ENCODE assay signal across 8 mouse cellular contexts in the genomic region with DNA sequence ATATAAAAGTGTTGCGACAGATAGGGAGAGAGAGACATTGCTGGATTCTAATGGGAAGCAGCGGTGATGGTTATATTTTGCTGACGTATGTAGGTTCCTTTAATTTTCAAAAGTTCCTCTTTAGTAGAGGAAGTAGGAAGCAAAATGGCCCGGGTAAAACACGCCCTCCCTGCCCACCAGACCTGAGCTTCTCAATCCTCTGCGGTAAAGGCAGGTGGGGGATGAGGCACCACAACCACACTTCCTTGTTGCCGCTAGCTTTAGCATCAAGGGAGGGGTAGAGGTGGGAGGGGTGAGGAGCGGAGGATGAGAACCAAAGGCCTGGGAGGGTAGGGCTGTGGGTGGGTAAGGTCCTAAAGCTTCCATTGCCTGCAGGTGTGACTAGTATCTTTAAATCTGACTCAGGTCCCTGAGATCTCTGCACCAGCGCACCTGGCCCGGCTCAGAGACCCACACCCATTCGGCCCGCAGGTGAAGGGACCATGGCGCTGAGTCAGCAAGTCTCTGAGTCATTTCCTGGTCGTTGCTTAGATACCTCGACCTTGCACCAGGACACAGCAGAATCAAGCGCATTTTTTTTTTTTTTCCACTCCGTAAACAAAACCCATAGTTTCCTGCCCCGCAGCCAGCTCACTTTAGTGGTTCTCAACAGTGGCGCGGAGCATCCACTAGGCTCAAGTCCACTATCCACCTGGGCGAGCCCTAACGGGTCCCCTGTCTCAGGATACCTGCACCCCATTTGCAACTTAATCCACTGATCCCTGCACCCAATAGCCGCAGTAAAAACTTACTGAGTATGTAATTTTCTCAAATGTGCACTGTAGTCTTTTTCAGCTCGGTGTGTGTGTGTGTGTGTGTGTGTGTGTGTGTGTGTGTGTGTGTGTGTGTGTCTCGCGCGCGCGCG. TPM values are rescaled to one million over a fixed set of nuclear protein-coding genes. Genes with fewer than 3 reads are reported as not detected.
DNase-seq lines count a peak whose midpoint lies in the region; ATAC-seq and TF ChIP-seq lines count a peak whose summit lies in the region.

No protein-coding gene starts in this region.

- H3K36me3 ChIP-seq in ES-Bruce4 (ENCODE audit: control insufficient read depth, insufficient read depth, low read length, poor library complexity, severe bottlenecking): no peaks in the 10 kb centered on the region
- H3K36me3 ChIP-seq in heart, adult 2 months (ENCODE audit: control insufficient read depth, insufficient read depth, low read length): no peaks in the 10 kb centered on the region
- no peaks in the 10 kb centered on the region for H3K36me3 ChIP-seq in kidney, embryonic 15.5 days

- no peak for TF ChIP-seq POLR2A in ES-Bruce4 (IDR thresholded peaks at IDR 0.05; ENCODE audit: insufficient read depth, low read length)
- no peak for TF ChIP-seq POLR2A in heart, adult 2 months (IDR thresholded peaks at IDR 0.05; ENCODE audit: insufficient read depth, low read depth, low read length)

- peak; percentile 88 for ATAC-seq in kidney, embryonic 15.5 days (replicated peaks; ENCODE audit: low FRiP score)

- DNase-seq in 416B (ENCODE audit: low read depth) (peak; percentile 89), adipocyte (ENCODE audit: low spot score) (no peak)
- DNase-seq in heart, adult 2 months: peak; percentile 36 to 77
- peak; percentile 73 for DNase-seq in lung, postnatal 10 days
- peak; percentile 55 for DNase-seq in testis, postnatal 10 days (ENCODE audit: low spot score)
- no peak for DNase-seq in cerebellum, adult 9-11 months

- 40% methylated on average over 30 of the region's 30 CpGs for WGBS in heart, adult 2 months
- 33% methylated on average over 30 of the region's 30 CpGs for WGBS in kidney, embryonic 15.5 days

- H3K4me1 ChIP-seq in ES-Bruce4 (ENCODE audit: control insufficient read depth, insufficient read depth, low read length): no peaks in the 10 kb centered on the region
- no peaks in the 10 kb centered on the region for H3K4me1 ChIP-seq in heart, adult 2 months (ENCODE audit: control insufficient read depth, insufficient read depth, low read length)
- H3K4me1 ChIP-seq in kidney, embryonic 15.5 days: no peaks in the 10 kb centered on the region

- H3K9ac ChIP-seq in ES-Bruce4 (ENCODE audit: low read depth, poor library complexity, severe bottlenecking): no peak overlapping the region
- no peak overlapping the region for H3K9ac ChIP-seq in heart, adult 2 months (ENCODE audit: low read depth, low read length)
- H3K9ac ChIP-seq in kidney, embryonic 15.5 days: no peak overlapping the region

- no peaks in the 10 kb centered on the region for H3K9me3 ChIP-seq in ES-Bruce4 (replicated peaks; ENCODE audit: control insufficient read depth, insufficient read depth, low read length, poor library complexity, severe bottlenecking)
- H3K9me3 ChIP-seq in kidney, embryonic 15.5 days (replicated peaks): no peaks in the 10 kb centered on the region

- H3K79me2 ChIP-seq in heart, adult 2 months (replicated peaks; ENCODE audit: control insufficient read depth, insufficient read depth, low read length): no peaks in the 10 kb centered on the region

- peak overlapping the region; percentile 19 for H3K4me3 ChIP-seq in ES-Bruce4 (ENCODE audit: low read depth, low read length)
- no peak overlapping the region for H3K4me3 ChIP-seq in heart, adult 2 months
- peak overlapping the region; percentile 21 for H3K4me3 ChIP-seq in kidney, embryonic 15.5 days (replicated peaks)

- intact Hi-C loops in heart, adult 2 months (cut with DNase I): no loop called here

- H3K27ac ChIP-seq in ES-Bruce4 (ENCODE audit: insufficient read depth, low read length): no peak overlapping the region
- no peak overlapping the region for H3K27ac ChIP-seq in heart, adult 2 months
- peak overlapping the region; percentile 67 for H3K27ac ChIP-seq in kidney, embryonic 15.5 days

- no peaks in the 10 kb centered on the region for H3K27me3 ChIP-seq in ES-Bruce4 (ENCODE audit: control insufficient read depth, insufficient read depth, low read length, poor library complexity, severe bottlenecking)
- no peaks in the 10 kb centered on the region for H3K27me3 ChIP-seq in heart, adult 2 months (ENCODE audit: control insufficient read depth, insufficient read depth, low read length)
- no peaks in the 10 kb centered on the region for H3K27me3 ChIP-seq in kidney, embryonic 15.5 days

- TF ChIP-seq CTCF in ES-Bruce4 (IDR thresholded peaks at IDR 0.05; ENCODE audit: low read depth, low read length): no peak
- TF ChIP-seq CTCF in heart, adult 2 months (IDR thresholded peaks at IDR 0.05): no peak

- H3K4me2 ChIP-seq in kidney, embryonic 15.5 days: peak overlapping the region; percentile 47

- TF ChIP-seq EP300 in ES-Bruce4 (IDR thresholded peaks at IDR 0.05; ENCODE audit: insufficient read depth, low read depth, low read length): no peak; the same call in 1 of the 2 replicates
- no peak for TF ChIP-seq EP300 in heart, adult 2 months (IDR thresholded peaks at IDR 0.05; ENCODE audit: insufficient read depth, low read depth, low read length)

RNA-seq across cellular contexts. Expression of gene S100a11, which starts 14.1 kb away (rescaled TPM):
- 661 and 677 TPM in 2 replicates for polyA plus RNA-seq in ES-Bruce4 (2011; ENCODE audit: insufficient read depth, insufficient read length, low read depth, missing spikeins)
- total RNA-seq in heart, adult 2 months (2021): 10 to 100 TPM; 72.5 to 73.7 TPM
- polyA plus RNA-seq in heart, adult 2 months (2012; rRNA removed): 89.9 and 99.1 TPM in 2 replicates
- 1,358 and 1,377 TPM in 2 replicates for polyA plus RNA-seq in kidney, embryonic 15.5 days (2015; fragmentation: Nextera tagmentation; extraction: Ambion mirVana)

RNA-seq across cellular contexts. Expression of gene Tchhl1, which starts 37.7 kb away (rescaled TPM):
- not detected in 2 replicates for polyA plus RNA-seq in ES-Bruce4 (2011; ENCODE audit: insufficient read depth, insufficient read length, low read depth, missing spikeins)
- not detected for total RNA-seq in heart, adult 2 months (2021)
- polyA plus RNA-seq in heart, adult 2 months (2012; rRNA removed): not detected in 2 replicates
- 0.15 and 0.38 TPM in 2 replicates for polyA plus RNA-seq in kidney, embryonic 15.5 days (2015; fragmentation: Nextera tagmentation; extraction: Ambion mirVana)

RNA-seq across cellular contexts. Expression of gene S100a10, which starts 48.7 kb away (rescaled TPM):
- polyA plus RNA-seq in ES-Bruce4 (2011; ENCODE audit: insufficient read depth, insufficient read length, low read depth, missing spikeins): 468 and 470 TPM in 2 replicates
- total RNA-seq in heart, adult 2 months (2021): 10 to 100 TPM; 70.5 to 93.9 TPM
- 41.9 and 47.3 TPM in 2 replicates for polyA plus RNA-seq in heart, adult 2 months (2012; rRNA removed)
- 516 and 533 TPM in 2 replicates for polyA plus RNA-seq in kidney, embryonic 15.5 days (2015; fragmentation: Nextera tagmentation; extraction: Ambion mirVana)

Comparison
In these comparisons a context has a peak if more than half of its experiments do, and no peak if none do; other contexts are left out.
1. DNase-seq: peak in 416B (single experiment), heart, adult 2 months (2 of 2), lung, postnatal 10 days (single experiment) and testis, postnatal 10 days (single experiment); none in adipocyte (single experiment) and cerebellum, adult 9-11 months (single experiment).